Mouse (Mus musculus): ENCODE measurements around the gene Ciart.

- TF ChIP-seq POLR2A (IDR thresholded peaks at IDR 0.05; ENCODE audit: control insufficient read depth, low read depth, low read length) (no peak), CTCF (IDR thresholded peaks at IDR 0.05; ENCODE audit: control insufficient read depth, insufficient read depth, insufficient replicate concordance, low read depth, low read length) (no peak)
Measured at GRCm38 (mm10) chr3:95899800-95900524, 17.9 kb upstream of the Ciart start.

Measured in testis, adult 2 months (tissue).